Mouse (Mus musculus) thymus, postnatal 4 days (tissue): Measurements from ENCODE around the gene Fam168a.

Source experiments
- DNase-seq: peaks from one replicate; pipeline ENCODE4 v3.0.0; 2021

Gene Fam168a

DNA sequence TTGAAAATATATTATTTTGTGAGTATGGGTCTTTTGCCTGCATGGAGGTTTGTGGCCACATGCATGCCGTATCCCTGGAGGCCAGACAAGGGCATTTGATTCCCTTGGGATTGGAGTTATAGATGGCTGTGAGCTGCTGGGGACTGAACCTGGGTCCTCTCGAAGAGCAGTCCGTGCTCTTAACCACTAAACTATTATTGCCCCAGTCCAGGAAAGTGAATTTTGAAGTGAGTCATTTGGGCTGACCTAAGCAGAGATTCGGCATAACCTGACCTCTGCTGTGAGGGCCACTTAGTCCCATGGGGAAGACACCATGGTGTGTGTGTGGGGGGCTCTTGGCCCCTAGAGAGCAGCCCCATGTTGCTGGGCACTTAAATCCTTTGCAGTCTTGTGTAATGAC is 164.9 kb downstream of the Fam168a start:
- DNase-seq: no peak

DNA sequence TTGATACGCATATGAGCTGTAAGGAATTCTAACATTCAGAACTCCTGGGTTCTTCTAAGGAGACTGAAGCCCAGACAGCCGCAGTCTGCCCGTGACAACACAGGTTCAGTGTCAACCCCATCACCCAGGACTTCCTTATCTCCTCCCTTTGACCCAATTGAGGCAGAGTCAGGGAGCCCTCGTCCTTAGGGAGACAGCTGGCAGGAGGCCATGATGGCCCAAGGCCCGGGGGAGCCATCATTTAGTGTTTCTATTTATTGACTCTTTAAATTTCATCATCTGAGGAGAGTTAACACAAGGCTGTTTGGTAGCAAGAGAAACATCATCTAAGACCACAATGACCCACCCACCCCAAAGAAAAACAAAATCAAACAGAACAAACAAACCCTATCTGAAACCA is 165.5 kb downstream of the Fam168a start:
- no peak for DNase-seq

DNA sequence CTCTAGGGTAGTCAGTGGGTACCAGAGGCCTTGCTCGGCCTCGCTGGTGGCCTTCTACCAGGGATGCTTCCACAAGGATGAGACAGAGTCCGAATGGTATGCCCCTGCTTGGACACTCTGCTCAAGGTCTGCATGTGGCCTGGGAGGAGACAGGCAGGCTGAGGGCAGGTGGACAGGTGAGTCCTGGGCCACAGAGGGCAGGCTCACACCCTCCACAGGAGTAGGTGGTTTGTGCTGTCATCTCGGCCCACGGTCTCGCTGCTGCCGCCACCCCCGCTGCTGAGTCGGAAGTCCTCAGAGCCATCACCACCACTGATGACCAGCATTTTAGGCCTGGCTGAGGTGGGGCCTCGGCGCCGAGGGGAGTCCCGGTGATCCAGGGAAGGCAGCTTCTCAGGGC is 166.8 kb downstream of the Fam168a start:
- no peak for DNase-seq

DNA sequence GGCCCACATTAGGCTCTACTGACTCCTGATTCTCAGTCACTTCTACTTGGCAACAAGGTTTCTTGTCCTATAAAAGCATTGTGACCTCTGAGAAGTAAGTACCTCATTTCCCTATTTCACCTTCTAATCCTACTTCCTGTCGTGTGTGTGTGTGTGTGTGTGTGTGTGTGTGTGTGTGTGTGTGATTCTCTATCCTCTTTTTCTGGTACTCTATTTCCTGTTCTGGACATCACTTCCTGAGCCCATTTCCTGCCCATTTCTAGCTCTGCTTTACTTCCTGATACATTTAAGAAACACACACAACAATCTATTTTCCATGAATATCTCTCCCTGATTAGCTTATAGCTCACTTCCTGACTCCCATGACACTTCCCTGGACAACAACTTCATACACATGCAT is 169.4 kb downstream of the Fam168a start:
- DNase-seq: no peak

DNA sequence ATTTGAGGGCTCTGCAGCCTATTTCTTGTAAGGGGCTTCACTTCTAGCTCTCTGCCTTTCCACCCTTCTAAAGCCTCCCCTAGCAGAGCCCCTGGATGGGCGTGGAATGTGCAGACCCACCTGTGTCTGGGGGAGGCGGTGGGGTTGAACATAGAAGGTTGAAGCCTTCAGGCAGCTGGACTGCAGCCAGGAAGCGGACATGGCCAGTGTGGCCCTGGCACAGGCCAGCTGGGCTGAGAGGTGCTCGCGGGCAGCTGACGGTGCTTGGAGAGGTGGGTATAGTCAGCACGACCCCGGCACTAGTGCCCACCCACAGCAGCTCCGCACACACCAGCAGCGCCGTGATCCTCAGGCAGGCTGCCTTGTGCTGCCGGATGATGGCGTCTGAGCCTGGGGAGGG is 169.9 kb downstream of the Fam168a start:
- no peak for DNase-seq

DNA sequence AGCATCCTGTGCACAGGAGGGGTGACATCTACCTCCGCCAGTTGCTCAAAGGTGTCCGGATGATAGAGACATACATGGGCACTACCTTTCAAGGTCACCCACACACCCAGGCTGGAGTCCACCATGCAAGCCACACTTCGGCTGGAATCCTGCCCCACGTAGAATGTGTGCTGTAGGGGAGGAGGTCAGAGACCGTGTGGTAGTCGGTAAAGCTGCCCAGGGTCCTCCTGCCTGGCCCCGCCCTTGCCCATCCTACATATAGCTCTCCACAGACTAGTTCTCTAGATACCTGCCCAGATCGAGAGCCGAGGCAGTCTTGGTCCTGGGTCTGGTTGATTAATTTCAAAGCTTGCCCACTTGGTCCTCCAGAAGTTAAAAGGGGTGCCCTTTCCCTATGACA is 170.3 kb downstream of the Fam168a start:
- no peak for DNase-seq

DNA sequence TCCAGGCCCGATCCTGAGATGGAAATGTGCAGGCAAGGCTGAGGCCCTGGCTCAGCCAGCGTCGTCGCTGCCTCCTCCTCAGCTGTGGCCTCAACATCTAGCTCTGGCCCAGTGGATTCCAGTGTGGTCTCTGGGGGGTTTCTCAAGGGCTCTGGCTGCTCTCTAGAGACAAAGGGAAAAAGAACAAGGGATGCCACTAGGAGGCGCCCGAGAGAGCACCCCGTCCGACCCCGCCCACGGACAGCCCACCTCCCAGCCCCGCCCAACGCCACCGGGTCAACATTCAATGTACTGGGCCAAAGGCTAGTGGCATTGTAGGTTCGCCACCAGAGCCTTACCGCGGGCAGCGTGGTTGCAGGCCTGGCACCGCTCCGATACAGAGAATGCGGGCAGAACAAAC is 173.2 kb downstream of the Fam168a start:
- DNase-seq: peak; percentile 94

DNA sequence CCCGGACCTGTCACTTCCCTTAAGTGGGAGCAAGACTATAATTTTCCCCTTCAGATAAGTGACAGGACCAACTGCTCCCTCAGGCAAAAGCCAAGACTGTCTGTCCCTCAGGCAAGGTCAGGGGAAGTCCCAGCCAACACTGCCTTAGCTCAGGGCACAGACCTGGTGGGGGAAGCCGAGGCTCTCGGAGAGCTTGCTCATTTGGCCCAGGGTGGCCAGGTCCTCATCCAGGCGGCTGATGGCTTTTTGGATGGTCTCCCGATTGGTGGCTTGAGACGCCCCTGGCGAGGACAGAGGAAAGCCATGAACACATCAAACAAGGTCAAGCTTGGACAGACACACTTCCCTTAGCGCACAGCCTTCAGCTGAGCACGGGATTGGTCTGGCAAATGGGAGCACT is 175.1 kb downstream of the Fam168a start:
- DNase-seq: no peak

DNA sequence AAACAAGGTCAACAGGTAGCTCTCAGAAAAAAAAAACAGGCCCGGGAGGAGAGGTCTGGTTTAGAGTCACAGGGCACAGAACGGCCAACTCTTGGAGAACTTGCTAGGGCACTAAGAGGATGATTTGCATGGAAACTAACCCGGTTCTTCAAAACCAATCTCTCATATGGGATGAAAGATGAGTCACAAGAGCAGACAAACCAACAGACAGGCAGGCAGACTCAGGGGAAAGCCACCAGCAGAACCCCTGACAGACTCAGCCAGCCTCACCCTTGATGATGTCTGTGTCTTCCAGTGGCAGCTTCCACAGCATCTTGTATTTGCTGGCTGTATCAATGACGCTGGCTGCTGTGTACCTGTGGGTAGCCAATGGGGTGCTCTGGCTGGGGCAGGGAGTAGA is 175.5 kb downstream of the Fam168a start:
- no peak for DNase-seq

DNA sequence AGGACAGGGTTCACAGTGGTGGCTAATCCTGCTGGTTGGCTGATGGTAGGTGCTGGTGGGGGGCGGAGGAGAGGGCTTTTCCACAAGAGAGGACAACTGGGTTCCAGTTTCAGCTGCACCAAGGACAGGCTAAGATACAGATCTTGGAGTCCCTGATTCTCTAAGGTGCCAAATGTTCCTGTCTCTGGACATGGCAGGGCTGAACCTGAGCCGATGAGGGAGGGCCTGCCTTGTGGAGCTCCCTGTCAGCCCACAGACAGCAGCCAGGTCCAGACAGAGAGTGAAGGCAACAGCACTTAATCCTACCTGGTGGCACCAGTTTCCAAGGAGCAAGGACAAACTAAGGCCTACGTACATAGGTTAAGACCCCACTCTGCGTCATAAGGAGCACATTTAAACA is 178.0 kb downstream of the Fam168a start:
- no peak for DNase-seq

DNA sequence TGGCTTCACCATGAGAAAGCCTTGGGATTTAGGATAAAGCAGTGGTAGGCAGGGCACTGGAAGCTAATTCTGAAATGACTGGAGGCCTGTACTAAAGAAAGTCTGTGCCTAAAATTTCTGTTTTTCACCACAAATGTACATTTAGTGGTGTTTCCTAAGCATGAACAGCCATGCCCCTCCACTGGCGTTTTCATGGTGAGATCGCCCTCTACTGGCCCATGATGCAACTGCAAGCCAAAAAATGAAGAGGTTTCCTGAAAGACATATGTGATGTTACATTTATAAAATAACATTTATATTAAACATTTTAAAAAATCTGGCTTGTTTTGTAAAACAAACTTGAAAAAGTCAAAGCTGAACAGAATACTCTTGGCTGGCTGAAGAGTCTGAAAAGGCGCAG is 180.1 kb downstream of the Fam168a start:
- DNase-seq: peak; percentile 78
